Mouse (Mus musculus) CH12.LX (cell line): ENCODE results near the gene 1700123O20Rik.
A peak's percentile ranks its signal among the peaks of the same experiment; 100 is the strongest.

ENCODE experiments used
- CTCF ChIP-seq, 2 experiments: IDR thresholded peaks in 1 of 2; conservative IDR thresholded peaks in 1 of 2; 2 replicates each; pipeline ENCODE4 v1.5.1; 2011 to 2012; ENCODE audit warnings: low read depth in 2 of 2, low read length in 2 of 2, improper control_type of control experiment in 1 of 2, inconsistent platforms in 1 of 2, mild to moderate bottlenecking in 1 of 2, moderate library complexity in 1 of 2
- HCFC1 ChIP-seq: IDR thresholded peaks from 2 replicates; pipeline ENCODE4 v1.6.1; 2012; ENCODE audit warnings: low read depth, mild to moderate bottlenecking, inconsistent platforms, low read length, improper control_type of control experiment
- MAZ ChIP-seq: IDR thresholded peaks from 2 replicates; pipeline ENCODE4 v1.6.1; 2012; ENCODE audit warnings: low read depth, mild to moderate bottlenecking, inconsistent platforms, low read length, improper control_type of control experiment, moderate library complexity
- MXI1 ChIP-seq: IDR thresholded peaks from 2 replicates; pipeline ENCODE4 v1.6.1; 2011; ENCODE audit warnings: mild to moderate bottlenecking, low read depth, low read length, improper control_type of control experiment
- POLR2A ChIP-seq: IDR thresholded peaks from 2 replicates; pipeline ENCODE4 v1.6.1; 2011; ENCODE audit warnings: low read depth, mild to moderate bottlenecking, improper control_type of control experiment, low read length
- RCOR1 ChIP-seq: conservative IDR thresholded peaks from 2 replicates; pipeline ENCODE4 v1.6.1; 2012; ENCODE audit warnings: low read depth, mild to moderate bottlenecking, inconsistent platforms, low read length, improper control_type of control experiment
- ZNF384 ChIP-seq: IDR thresholded peaks from 2 replicates; pipeline ENCODE4 v1.6.1; 2012; ENCODE audit warnings: low read depth, low read length, improper control_type of control experiment, inconsistent platforms

DNA sequence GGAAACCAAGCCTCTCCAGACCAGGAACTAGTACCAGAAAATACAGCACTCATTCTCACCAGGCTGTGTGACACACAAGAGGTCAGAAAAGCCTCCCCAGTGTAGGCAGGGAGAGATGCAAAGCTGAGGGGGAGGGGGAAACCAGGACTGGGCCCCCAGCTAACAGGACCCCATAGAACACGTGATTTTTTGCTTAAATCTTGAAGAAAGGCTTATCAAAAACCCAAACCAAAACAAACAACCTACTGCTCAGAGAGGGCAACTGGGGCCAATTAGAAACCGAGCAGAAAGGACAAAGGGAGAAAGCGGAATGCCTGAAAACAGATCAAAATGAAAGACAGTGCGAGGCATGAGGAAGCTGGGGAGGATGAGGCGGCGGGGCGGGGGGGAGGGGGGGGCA is 33.2 kb upstream of the 1700123O20Rik start:
- TF ChIP-seq MAZ = no peak
- no peak for TF ChIP-seq POLR2A
- TF ChIP-seq MXI1 = peak; percentile 76
- TF ChIP-seq CTCF (conservative IDR thresholded peaks at IDR 0.05 in 1 of 2, IDR thresholded peaks at IDR 0.05 in 1 of 2; ENCODE audit: low read depth in 2 of 2, low read length in 2 of 2) = no peak
- no peak for TF ChIP-seq RCOR1
- no peak for TF ChIP-seq HCFC1
- no peak for TF ChIP-seq ZNF384
